Mouse (Mus musculus): ENCODE measurements around the gene Rftn2.

Rftn2 gene

GRCm38 (mm10) chr1:55226011-55226857 is at the start of gene Rftn2:
Gene Rftn2, minus strand, starts transcription at chr1:55226782.
- DNase-seq (ENCODE audit: inconsistent age in 2 of 2, low spot score in 1 of 2) = peak; percentile 68 to 90

- DNase-seq (ENCODE audit: inconsistent age in 2 of 2, low spot score in 1 of 2) = no peak
These were observed 38.9 kb upstream of the Rftn2 start for GRCm38 (mm10) chr1:55265447-55265846.

GRCm38 (mm10) chr1:55264385-55264784 is 37.8 kb upstream of the Rftn2 start:
- DNase-seq (ENCODE audit: inconsistent age in 2 of 2, low spot score in 1 of 2) = no peak

- DNase-seq (ENCODE audit: inconsistent age in 2 of 2, low spot score in 1 of 2) = no peak
These were observed 19.8 kb upstream of the Rftn2 start for GRCm38 (mm10) chr1:55246374-55246773.

- peak in 1 of 2 experiments; percentile 71 for DNase-seq (ENCODE audit: inconsistent age in 2 of 2, low spot score in 1 of 2)
These were observed 12.7 kb upstream of the Rftn2 start for GRCm38 (mm10) chr1:55239237-55239636.

- peak in 1 of 2 experiments; percentile 66 for DNase-seq (ENCODE audit: inconsistent age in 2 of 2, low spot score in 1 of 2)
These were observed 11.9 kb upstream of the Rftn2 start for GRCm38 (mm10) chr1:55238496-55238895.

- peak; percentile 56 to 83 for DNase-seq (ENCODE audit: inconsistent age in 2 of 2, low spot score in 1 of 2)
These were observed 11.1 kb upstream of the Rftn2 start for GRCm38 (mm10) chr1:55237643-55238161.

GRCm38 (mm10) chr1:55236890-55237642 is 10.5 kb upstream of the Rftn2 start, which contains the start of gene Mars2:
Gene Mars2, plus strand, starts transcription at chr1:55237177.
- DNase-seq (ENCODE audit: inconsistent age in 2 of 2, low spot score in 1 of 2) = peak; percentile 97 to 98

- DNase-seq (ENCODE audit: inconsistent age in 2 of 2, low spot score in 1 of 2) = no peak
These were observed 9.9 kb upstream of the Rftn2 start for GRCm38 (mm10) chr1:55236487-55236886.

- no peak for DNase-seq (ENCODE audit: inconsistent age in 2 of 2, low spot score in 1 of 2)
These were observed 8.4 kb upstream of the Rftn2 start for GRCm38 (mm10) chr1:55234910-55235520.

- DNase-seq (ENCODE audit: inconsistent age in 2 of 2, low spot score in 1 of 2) = peak in 1 of 2 experiments; percentile 62
These were observed 1.8 kb upstream of the Rftn2 start for GRCm38 (mm10) chr1:55228256-55228884.

- DNase-seq (ENCODE audit: inconsistent age in 2 of 2, low spot score in 1 of 2) = peak in 1 of 2 experiments; percentile 58
These were observed 794 bp upstream of the Rftn2 start for GRCm38 (mm10) chr1:55227376-55227775.

- DNase-seq (ENCODE audit: inconsistent age in 2 of 2, low spot score in 1 of 2) = peak in 1 of 2 experiments; percentile 81
These were observed 1.2 kb downstream of the Rftn2 start for GRCm38 (mm10) chr1:55225398-55225797.

GRCm38 (mm10) chr1:55224111-55224510 is 2.5 kb downstream of the Rftn2 start:
- DNase-seq (ENCODE audit: inconsistent age in 2 of 2, low spot score in 1 of 2) = no peak

- no peak for DNase-seq (ENCODE audit: inconsistent age in 2 of 2, low spot score in 1 of 2)
These were observed 3.6 kb downstream of the Rftn2 start for GRCm38 (mm10) chr1:55223026-55223425.

- DNase-seq (ENCODE audit: inconsistent age in 2 of 2, low spot score in 1 of 2) = peak in 1 of 2 experiments; percentile 82
These were observed 5.2 kb downstream of the Rftn2 start for GRCm38 (mm10) chr1:55221352-55221751.

- peak; percentile 63 to 75 for DNase-seq (ENCODE audit: inconsistent age in 2 of 2, low spot score in 1 of 2)
These were observed 9.4 kb downstream of the Rftn2 start for GRCm38 (mm10) chr1:55217191-55217590.

GRCm38 (mm10) chr1:55215185-55215813 is 11.3 kb downstream of the Rftn2 start:
- peak; percentile 36 to 62 for DNase-seq (ENCODE audit: inconsistent age in 2 of 2, low spot score in 1 of 2)

- peak in 1 of 2 experiments; percentile 1 for DNase-seq (ENCODE audit: inconsistent age in 2 of 2, low spot score in 1 of 2)
These were observed 12.6 kb downstream of the Rftn2 start for GRCm38 (mm10) chr1:55213936-55214335.

GRCm38 (mm10) chr1:55213475-55213874 is 13.1 kb downstream of the Rftn2 start:
- peak in 1 of 2 experiments; percentile 2 for DNase-seq (ENCODE audit: inconsistent age in 2 of 2, low spot score in 1 of 2)
